Mouse (Mus musculus) heart, embryonic 15.5 days (tissue): ENCODE measurements around the gene Klhl26. TPM values are rescaled to one million over a fixed set of nuclear protein-coding genes. Genes with fewer than 3 reads are reported as not detected.
A peak's percentile ranks its signal among the peaks of the same experiment; 100 is the strongest.

Source experiments
- ATAC-seq: fragments of 200-750 bp; cut with Nextera tagmentation; replicated peaks from 2 replicates; pipeline ENCODE4 v1.8.0; 2017; ENCODE audit warnings: low read depth, moderate TSS enrichment; ENCODE audit not compliant: insufficient number of reproducible peaks, insufficient read depth, low FRiP score
- H3K27ac ChIP-seq: fragments of 300-500 bp; sonication (generic); 2 replicates; pipeline ENCODE4 v1.5.1; 2015; ENCODE audit warnings: mild to moderate bottlenecking, inconsistent platforms
- H3K27me3 ChIP-seq: fragments of 300-500 bp; sonication (generic); 2 replicates; pipeline ENCODE4 v1.6.1; 2015; ENCODE audit warnings: inconsistent platforms
- H3K36me3 ChIP-seq: fragments of 300-500 bp; sonication (generic); 2 replicates; pipeline ENCODE4 v1.6.1; 2015; ENCODE audit warnings: mild to moderate bottlenecking, inconsistent platforms
- H3K4me1 ChIP-seq: fragments of 300-500 bp; sonication (generic); replicated peaks from 2 replicates; pipeline ENCODE4 v1.6.1; 2015; ENCODE audit warnings: inconsistent platforms
- H3K4me2 ChIP-seq: fragments of 300-500 bp; sonication (generic); 2 replicates; pipeline ENCODE4 v1.6.1; 2015; ENCODE audit warnings: inconsistent platforms, mild to moderate bottlenecking, moderate library complexity
- H3K4me3 ChIP-seq: fragments of 300-500 bp; sonication (generic); 2 replicates; pipeline ENCODE4 v1.5.1; 2015; ENCODE audit warnings: mild to moderate bottlenecking, inconsistent platforms
- H3K9ac ChIP-seq: fragments of 300-500 bp; sonication (generic); 2 replicates; pipeline ENCODE4 v1.6.1; 2015; ENCODE audit warnings: mild to moderate bottlenecking, inconsistent platforms
- H3K9me3 ChIP-seq: fragments of 300-500 bp; sonication (generic); replicated peaks from 2 replicates; pipeline ENCODE4 v1.6.1; 2016; ENCODE audit warnings: inconsistent platforms
- WGBS: fragments of 180-500 bp; shearing (Covaris S2); methylation state at CpG from one replicate; pipeline ENCODE4 v1.1.7; 2015; ENCODE audit warnings: mixed read lengths; 5-methylcytosine and 5-hydroxymethylcytosine counted together
- polyA plus RNA-seq: library from polyadenylated mRNA; unstranded; fragments of >200 nt; fragmentation: Nextera tagmentation; extraction: Ambion mirVana; gene quantifications from 2 replicates; pipeline ENCODE4 v1.2.1, GENCODE M21; 2015

The Klhl26 gene
- polyA plus RNA-seq, 1 experiment from 2014 or later, result 8.7 TPM

GRCm38 (mm10) chr8:70439848-70440179 is 37.0 kb downstream of the Klhl26 start:
- peak overlapping the region; percentile 74 for H3K4me3 ChIP-seq
- no peaks in the 10 kb centered on the region for H3K9me3 ChIP-seq
- peaks cover 15% of the 10 kb centered on the region for H3K4me1 ChIP-seq
- ATAC-seq, result no peak
- peak overlapping the region; percentile 70 for H3K9ac ChIP-seq
- peak overlapping the region; percentile 91 for H3K4me2 ChIP-seq
- H3K27ac ChIP-seq, result peak overlapping the region; percentile 77
- no peaks in the 10 kb centered on the region for H3K36me3 ChIP-seq
- WGBS, result 0% methylated on average over 7 of the region's 7 CpGs
- no peaks in the 10 kb centered on the region for H3K27me3 ChIP-seq

DNA sequence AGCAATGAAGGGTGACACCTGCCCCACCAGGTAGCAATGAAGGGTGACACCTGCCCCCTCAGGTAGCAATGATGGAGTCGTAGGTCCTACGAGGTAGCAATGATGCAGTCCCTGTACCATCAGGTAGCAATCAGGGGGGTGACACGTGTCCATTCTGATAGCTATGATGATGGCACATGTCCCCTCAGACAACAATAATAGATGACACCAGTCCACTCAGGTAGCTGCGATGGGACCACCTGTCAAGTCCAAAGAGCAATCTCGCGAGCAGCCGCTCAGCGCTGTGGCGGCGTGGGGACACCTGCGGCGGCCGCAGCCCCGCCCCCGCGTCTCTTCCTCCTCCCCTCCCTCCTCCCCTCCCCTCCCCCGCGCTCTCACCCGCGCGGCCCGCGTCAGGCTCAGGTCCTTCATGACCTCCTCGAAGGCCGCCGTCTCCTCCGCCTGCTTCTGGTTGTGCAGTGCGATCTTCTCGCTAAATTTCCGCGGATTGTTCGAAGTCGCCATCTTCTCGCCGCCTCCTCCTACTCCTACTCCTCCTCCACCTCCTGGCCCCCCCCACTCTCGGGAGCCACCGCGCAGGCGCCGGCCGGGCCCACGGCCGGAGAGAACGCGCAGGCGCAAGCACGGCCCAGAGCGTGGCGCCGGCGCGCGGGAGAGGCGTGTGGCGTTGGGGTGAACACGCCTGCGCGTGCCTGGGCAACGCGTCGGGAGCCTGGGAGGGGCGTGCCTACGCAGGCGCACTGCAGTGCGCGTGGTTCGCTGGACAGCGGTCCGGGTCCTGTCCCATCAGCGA is 37.5 kb downstream of the Klhl26 start, which contains the start of gene Crtc1:
Crtc1 (minus strand) TSS at position 525 of the 793 bp plus-strand sequence.
- peak within 1 kb of the TSS; percentile 74 for H3K4me3 ChIP-seq
- peak; percentile 99 for ATAC-seq
- H3K9me3 ChIP-seq, result no peaks in the 10 kb centered on the region
- H3K27me3 ChIP-seq, result no peaks in the 10 kb centered on the region
- H3K9ac ChIP-seq, result peak within 1 kb of the TSS; percentile 70
- H3K27ac ChIP-seq, result peak within 1 kb of the TSS; percentile 77
- H3K4me2 ChIP-seq, result peak within 1 kb of the TSS; percentile 91
- H3K36me3 ChIP-seq, result no peaks in the 10 kb centered on the region
- peaks cover 15% of the 10 kb centered on the region for H3K4me1 ChIP-seq
- WGBS, result under 1% methylated on average over 70 of the region's 70 CpGs

DNA sequence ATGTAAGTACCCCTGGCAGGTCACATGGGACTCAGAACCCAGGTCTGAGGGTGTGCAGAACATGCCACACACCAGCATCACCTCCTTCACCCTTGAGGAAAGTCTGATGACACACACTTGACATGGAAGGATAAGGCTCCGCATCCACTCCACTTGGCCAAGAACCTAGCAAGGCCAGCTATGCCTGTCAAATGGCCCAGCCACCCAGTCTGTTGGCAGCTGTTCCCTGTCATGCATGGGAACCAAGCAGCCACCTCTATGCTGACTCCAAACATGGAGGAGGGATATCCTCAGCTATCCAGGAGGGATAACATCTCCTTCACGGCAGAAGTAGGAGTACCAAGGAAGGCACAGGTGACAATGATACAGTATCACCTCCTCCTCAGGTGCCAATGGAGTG is 38.3 kb downstream of the Klhl26 start:
- Histone ChIP-seq H3K36me3 (no peaks in the 10 kb centered on the region), H3K9me3 (no peaks in the 10 kb centered on the region), H3K9ac (no peak overlapping the region), H3K4me3 (peak overlapping the region; percentile 74), H3K4me1 (peaks cover 15% of the 10 kb centered on the region), H3K4me2 (peak overlapping the region; percentile 91), H3K27me3 (no peaks in the 10 kb centered on the region), H3K27ac (no peak overlapping the region)
- 84% methylated on average over 2 of the region's 2 CpGs for WGBS
- ATAC-seq, result no peak

- Histone ChIP-seq H3K36me3 (no peaks in the 10 kb centered on the region), H3K27ac (no peak overlapping the region), H3K9me3 (no peaks in the 10 kb centered on the region), H3K4me2 (no peak overlapping the region), H3K4me3 (no peak overlapping the region), H3K27me3 (no peaks in the 10 kb centered on the region), H3K9ac (no peak overlapping the region), H3K4me1 (peaks cover 14% of the 10 kb centered on the region)
- no peak for ATAC-seq
- 90% methylated on average over 5 of the region's 5 CpGs for WGBS
Observed at GRCm38 (mm10) chr8:70435156-70435555, 41.6 kb downstream of the Klhl26 start.

GRCm38 (mm10) chr8:70432991-70433536 is 43.7 kb downstream of the Klhl26 start:
- ATAC-seq, result no peak
- Histone ChIP-seq H3K4me2 (no peak overlapping the region), H3K9me3 (no peaks in the 10 kb centered on the region), H3K27ac (no peak overlapping the region), H3K36me3 (no peaks in the 10 kb centered on the region), H3K27me3 (no peaks in the 10 kb centered on the region), H3K4me3 (no peak overlapping the region), H3K4me1 (no peaks in the 10 kb centered on the region), H3K9ac (no peak overlapping the region)
- WGBS, result 33% methylated on average over 4 of the region's 4 CpGs

- no peaks in the 10 kb centered on the region for H3K9me3 ChIP-seq
- no peak for ATAC-seq
- WGBS, result 94% methylated on average over 4 of the region's 4 CpGs
Observed at GRCm38 (mm10) chr8:70431213-70431612, 45.6 kb downstream of the Klhl26 start.

GRCm38 (mm10) chr8:70426300-70426907 is 50.4 kb downstream of the Klhl26 start:
- no peak for ATAC-seq
- Histone ChIP-seq H3K4me2 (no peak overlapping the region), H3K27ac (no peak overlapping the region), H3K4me1 (no peaks in the 10 kb centered on the region; the same call in 1 of the 2 replicates), H3K9ac (no peak overlapping the region), H3K36me3 (no peaks in the 10 kb centered on the region), H3K4me3 (no peak overlapping the region), H3K9me3 (no peaks in the 10 kb centered on the region), H3K27me3 (no peaks in the 10 kb centered on the region)
- 88% methylated on average over 2 of the region's 2 CpGs for WGBS

More at GRCm38 (mm10) chr8:70431213-70431612, 45.6 kb downstream of the Klhl26 start:
- Histone ChIP-seq H3K27ac (no peak overlapping the region), H3K4me1 (no peaks in the 10 kb centered on the region; the same call in 1 of the 2 replicates), H3K4me3 (no peak overlapping the region), H3K4me2 (no peak overlapping the region), H3K36me3 (no peaks in the 10 kb centered on the region), H3K9ac (no peak overlapping the region), H3K27me3 (no peaks in the 10 kb centered on the region)

GRCm38 (mm10) chr8:70422722-70423121 is 54.0 kb downstream of the Klhl26 start:
- H3K27ac ChIP-seq, result no peak overlapping the region
- no peak overlapping the region for H3K4me3 ChIP-seq
- WGBS, result 94% methylated on average over 2 of the region's 2 CpGs
- H3K27me3 ChIP-seq, result no peaks in the 10 kb centered on the region
- no peak for ATAC-seq
- no peak overlapping the region for H3K4me2 ChIP-seq
- H3K9ac ChIP-seq, result no peak overlapping the region
- H3K4me1 ChIP-seq, result peaks cover 34% of the 10 kb centered on the region
- H3K36me3 ChIP-seq, result no peaks in the 10 kb centered on the region
- H3K9me3 ChIP-seq, result no peaks in the 10 kb centered on the region

- no peak overlapping the region for H3K4me3 ChIP-seq
- WGBS, result 72% methylated on average over 18 of the region's 18 CpGs
- no peaks in the 10 kb centered on the region for H3K9me3 ChIP-seq
- ATAC-seq, result no peak
- H3K4me1 ChIP-seq, result peaks cover 44% of the 10 kb centered on the region
- H3K27me3 ChIP-seq, result no peaks in the 10 kb centered on the region
- H3K4me2 ChIP-seq, result no peak overlapping the region
- no peak overlapping the region for H3K27ac ChIP-seq
- H3K9ac ChIP-seq, result no peak overlapping the region
- no peaks in the 10 kb centered on the region for H3K36me3 ChIP-seq
Observed at GRCm38 (mm10) chr8:70421349-70422104, 55.2 kb downstream of the Klhl26 start.

DNA sequence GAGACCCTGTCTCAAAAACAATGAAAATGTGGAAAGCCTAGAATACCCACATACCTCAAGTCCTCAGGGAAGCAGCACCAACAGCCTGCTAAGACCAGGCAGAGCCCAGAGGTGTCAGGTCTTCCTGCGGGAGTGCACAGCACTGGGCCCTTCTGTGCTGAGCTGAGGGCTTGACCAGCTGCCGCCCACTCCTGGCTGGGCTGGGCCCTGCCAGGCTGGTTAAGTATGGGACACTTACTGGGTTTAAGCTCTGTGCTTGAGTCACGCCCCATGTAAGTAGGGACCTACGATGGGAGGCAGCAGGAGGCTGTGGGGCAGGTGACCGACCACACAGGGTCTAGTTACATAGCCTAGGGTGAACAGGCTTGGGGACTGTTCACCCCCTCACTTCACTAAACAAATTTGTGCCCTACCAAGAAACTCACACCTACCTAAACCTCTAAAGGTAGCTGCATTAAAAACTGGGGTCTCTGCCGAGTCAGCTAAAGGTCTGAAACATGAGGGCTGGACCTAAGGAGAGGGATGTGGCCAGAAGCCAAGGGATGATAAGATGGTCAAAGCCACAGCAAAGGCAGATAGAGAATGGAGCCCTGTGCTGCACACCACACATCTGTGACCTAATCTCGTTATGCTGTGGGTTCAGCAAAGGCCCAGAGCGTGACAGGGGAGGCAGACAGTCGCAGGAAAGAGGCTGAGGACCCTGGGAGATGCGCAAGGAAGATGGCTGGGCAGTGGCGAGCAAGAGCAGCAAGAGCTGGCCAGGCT is 56.7 kb downstream of the Klhl26 start:
- Histone ChIP-seq H3K4me3 (no peak overlapping the region), H3K4me2 (no peak overlapping the region), H3K27ac (no peak overlapping the region), H3K4me1 (peaks cover 50% of the 10 kb centered on the region), H3K9ac (no peak overlapping the region), H3K9me3 (no peaks in the 10 kb centered on the region), H3K36me3 (no peaks in the 10 kb centered on the region), H3K27me3 (no peaks in the 10 kb centered on the region)
- ATAC-seq, result no peak
- 62% methylated on average over 11 of the region's 11 CpGs for WGBS
